Mouse (Mus musculus) CD4-positive helper T cell, adult 2 months (primary cell): ENCODE data around the gene Gm10670.
"Not testable (repeated sequence)": the region's sequence is repeated elsewhere in the genome, so short reads cannot be mapped to it uniquely, and the experiment has no call there.

ENCODE experiments used
- DNase-seq: peaks from one replicate; pipeline ENCODE4 v3.0.0-alpha.2; 2012; ENCODE audit warnings: low read depth, missing footprints, low spot score

Gene Gm10670

DNA sequence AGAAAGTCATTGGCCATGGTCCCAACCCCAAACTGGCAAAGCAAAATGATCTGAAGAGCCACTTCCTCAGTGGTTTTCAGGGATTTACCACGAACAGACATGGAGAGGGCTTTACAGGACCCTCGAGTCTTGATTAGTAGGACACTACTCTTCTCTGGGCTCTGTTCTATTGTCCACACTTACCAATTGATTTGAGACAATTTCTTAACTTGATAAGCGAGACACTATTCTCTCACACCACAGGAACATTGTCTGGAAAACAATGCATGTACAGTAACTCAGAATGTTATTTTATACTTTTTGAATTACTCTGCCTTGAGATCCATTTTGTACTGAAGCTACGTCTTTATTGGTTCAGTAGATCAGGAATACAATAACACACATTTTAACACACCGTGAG, at the start of gene Gm10670:
Gene Gm10670, minus strand, starts transcription at position 101 of the 400 bp plus-strand sequence.
- DNase-seq: not testable (repeated sequence)

DNA sequence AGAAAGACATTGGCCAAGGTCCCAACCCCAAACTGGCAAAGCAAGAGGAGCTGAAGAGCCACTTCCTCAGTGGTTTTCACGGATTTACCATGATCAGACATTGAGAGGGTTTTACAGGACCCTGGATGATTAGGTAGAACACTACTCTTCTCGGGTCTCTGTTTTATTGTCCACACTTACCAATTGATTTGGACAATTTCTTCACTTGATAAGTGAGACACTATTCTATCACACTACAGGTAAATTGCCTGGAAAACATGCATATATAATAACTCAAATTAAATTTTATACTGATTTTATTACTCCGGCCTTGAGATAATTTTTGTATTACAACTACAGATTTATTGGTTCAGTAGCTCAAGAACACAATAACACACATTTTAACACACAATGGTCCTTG, 35.7 kb upstream of the Gm10670 start, which contains the start of gene Vmn1r103:
Gene Vmn1r103, minus strand, starts transcription at position 101 of the 400 bp plus-strand sequence.
- not testable (repeated sequence) for DNase-seq

DNA sequence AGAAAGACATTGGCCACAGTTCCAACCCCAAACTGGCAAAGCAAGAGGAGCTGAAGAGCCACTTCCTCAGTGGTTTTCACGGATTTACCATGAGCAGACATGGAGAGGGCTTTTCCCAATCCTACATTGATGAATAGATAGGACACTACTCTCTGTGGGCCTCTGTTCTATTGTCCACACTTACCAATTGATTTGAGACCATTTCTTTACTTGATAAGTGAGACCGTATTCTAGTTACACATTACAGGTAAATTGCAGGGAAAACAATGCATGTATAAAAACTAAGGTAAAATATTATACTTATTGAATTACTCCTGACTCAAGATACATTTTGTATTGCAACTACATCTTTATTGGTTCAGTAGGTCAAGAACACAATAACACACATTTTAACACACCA, 32.2 kb downstream of the Gm10670 start, which contains the start of gene Vmn1r101:
Gene Vmn1r101, minus strand, starts transcription at position 101 of the 400 bp plus-strand sequence.
- not testable (repeated sequence) for DNase-seq
